Mouse (Mus musculus) hindbrain, embryonic 16.5 days (tissue): Measurements from ENCODE around the gene Nupl1. TPM values are rescaled to one million over a fixed set of nuclear protein-coding genes. Genes with fewer than 3 reads are reported as not detected.

Experiments used
- ATAC-seq: fragments of 200-750 bp; cut with Nextera tagmentation; 2 replicates; pipeline ENCODE4 v1.8.0; 2017; ENCODE audit warnings: moderate TSS enrichment, moderate library complexity
- H3K27ac ChIP-seq: fragments of 300-500 bp; sonication (generic); 2 replicates; pipeline ENCODE4 v1.5.1; 2014; ENCODE audit warnings: low read depth, mild to moderate bottlenecking, control low read depth, low read length, moderate library complexity
- H3K27me3 ChIP-seq: fragments of 300-500 bp; sonication (generic); replicated peaks from 2 replicates; pipeline ENCODE4 v1.6.1; 2014; ENCODE audit warnings: low read length; ENCODE audit not compliant: control insufficient read depth, insufficient read depth
- H3K36me3 ChIP-seq: fragments of 300-500 bp; sonication (generic); 2 replicates; pipeline ENCODE4 v1.6.1; 2014; ENCODE audit warnings: mild to moderate bottlenecking, low read length, moderate library complexity, mixed read lengths; ENCODE audit not compliant: control insufficient read depth, insufficient read depth
- H3K4me1 ChIP-seq: fragments of 300-500 bp; sonication (generic); 2 replicates; pipeline ENCODE4 v1.6.1; 2014; ENCODE audit warnings: low read depth, low read length; ENCODE audit not compliant: control insufficient read depth, insufficient read depth
- H3K4me2 ChIP-seq: fragments of 300-500 bp; sonication (generic); 2 replicates; pipeline ENCODE4 v1.6.1; 2014; ENCODE audit warnings: mild to moderate bottlenecking, low read length, control low read depth, moderate library complexity
- H3K4me3 ChIP-seq: fragments of 300-500 bp; sonication (generic); 2 replicates; pipeline ENCODE4 v1.5.1; 2014; ENCODE audit warnings: mild to moderate bottlenecking, low read length, control low read depth, moderate library complexity
- H3K9ac ChIP-seq: fragments of 300-500 bp; sonication (generic); 2 replicates; pipeline ENCODE4 v1.6.1; 2014; ENCODE audit warnings: low read depth, mild to moderate bottlenecking, control low read depth, low read length, moderate library complexity
- H3K9me3 ChIP-seq: fragments of 300-500 bp; sonication (generic); 2 replicates; pipeline ENCODE4 v1.6.1; 2014; ENCODE audit warnings: mild to moderate bottlenecking, low read length, moderate library complexity; ENCODE audit not compliant: control insufficient read depth
- WGBS: fragments of 180-500 bp; shearing (Covaris S2); extraction: QIAGEN DNeasy Blood & Tissue Kit; methylation state at CpG from one replicate; pipeline ENCODE4 v1.1.7; 2014; 5-methylcytosine and 5-hydroxymethylcytosine counted together
- polyA plus RNA-seq: library from polyadenylated mRNA; unstranded; fragments of >200 nt; fragmentation: Nextera tagmentation; extraction: Ambion mirVana; gene quantifications from 2 replicates; pipeline ENCODE4 v1.2.1, GENCODE M21; 2015

Nupl1 gene
- polyA plus RNA-seq, 1 experiment from 2014 or later, result 0.11 TPM

- H3K4me3 ChIP-seq, result no peak overlapping the region
- no peak overlapping the region for H3K27ac ChIP-seq
- peaks cover 16% of the 10 kb centered on the region for H3K4me1 ChIP-seq
- H3K9me3 ChIP-seq, result no peaks in the 10 kb centered on the region
- H3K4me2 ChIP-seq, result no peak overlapping the region
- no peak for ATAC-seq
- H3K36me3 ChIP-seq, result no peaks in the 10 kb centered on the region
- no peaks in the 10 kb centered on the region for H3K27me3 ChIP-seq
- H3K9ac ChIP-seq, result no peak overlapping the region
- 85% methylated on average over 6 of the region's 6 CpGs for WGBS
Observed at GRCm38 (mm10) chr14:60269333-60269732, 18.1 kb upstream of the Nupl1 start.

DNA sequence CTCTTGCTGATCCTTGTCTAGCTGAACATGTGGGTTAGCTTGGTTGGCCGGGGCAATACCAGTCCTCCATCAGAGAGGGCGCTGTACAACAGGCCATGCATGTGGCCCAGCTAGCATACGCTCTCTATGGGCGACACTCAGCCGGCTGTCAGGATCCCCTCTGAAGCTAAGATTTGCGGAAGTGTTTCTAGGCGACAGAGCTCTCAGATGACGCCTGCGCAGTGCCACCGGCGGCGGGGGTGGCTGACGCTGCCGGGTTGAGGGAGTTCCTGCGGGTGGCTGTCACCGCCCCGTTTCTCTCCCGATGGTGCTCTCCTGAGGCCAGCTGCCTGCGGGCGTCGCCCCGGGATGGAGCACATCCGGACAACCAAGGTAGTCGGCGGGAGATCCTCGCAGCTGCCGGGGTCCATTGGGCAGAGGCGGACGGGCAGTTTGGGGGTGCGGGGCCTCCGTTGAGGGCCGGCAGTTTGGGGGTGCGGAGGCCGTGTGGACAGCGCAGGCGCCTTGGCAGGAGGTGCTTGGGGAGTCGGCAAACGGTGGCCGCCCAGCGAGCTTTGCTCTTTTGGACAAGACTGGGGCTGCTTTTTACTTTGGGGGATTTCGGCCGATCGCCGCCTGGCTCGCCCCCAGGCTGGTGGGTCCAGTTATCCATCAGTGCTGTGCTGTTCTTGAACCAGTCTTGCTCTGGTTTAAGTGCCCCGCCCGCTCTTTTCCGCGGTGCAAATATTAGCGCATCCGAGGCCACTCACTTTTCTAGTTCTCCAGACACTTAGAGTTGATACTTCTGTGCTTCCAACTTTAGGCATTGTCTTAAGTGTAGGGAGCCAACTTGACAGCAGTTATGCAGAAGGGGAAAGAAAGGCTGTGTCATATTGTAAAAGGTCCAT is 14.0 kb upstream of the Nupl1 start, which contains the start of gene Mtmr6:
Gene Mtmr6, plus strand, starts transcription at position 239 of the 887 bp plus-strand sequence.
- no peaks in the 10 kb centered on the region for H3K36me3 ChIP-seq
- under 1% methylated on average over 51 of the region's 51 CpGs for WGBS
- peak within 1 kb of the TSS; percentile 88 for H3K27ac ChIP-seq
- H3K4me1 ChIP-seq, result peaks cover 16% of the 10 kb centered on the region
- peak within 1 kb of the TSS; percentile 90 for H3K9ac ChIP-seq
- peak within 1 kb of the TSS; percentile 77 for H3K4me3 ChIP-seq
- ATAC-seq, result peak; percentile 100
- H3K27me3 ChIP-seq, result no peaks in the 10 kb centered on the region
- no peaks in the 10 kb centered on the region for H3K9me3 ChIP-seq
- H3K4me2 ChIP-seq, result peak within 1 kb of the TSS; percentile 66

DNA sequence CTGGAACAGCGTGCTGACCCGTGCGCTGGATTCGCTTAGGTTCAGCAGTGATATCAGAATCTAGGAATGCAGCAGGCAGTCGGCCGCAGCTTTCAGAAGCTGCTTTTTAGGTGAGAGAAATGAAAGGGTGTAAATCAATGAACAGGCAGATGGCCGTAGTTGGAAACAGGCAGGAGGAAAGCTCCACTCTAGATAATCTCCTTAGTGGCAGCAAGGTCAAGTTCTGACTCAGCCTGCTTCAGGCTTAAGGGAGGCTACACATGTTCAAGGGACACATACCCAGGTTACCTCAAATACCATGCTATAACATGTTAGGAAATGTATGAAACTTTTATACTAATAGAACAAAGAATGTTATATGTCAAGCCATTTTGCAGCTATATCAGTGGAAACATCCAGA is 11.1 kb upstream of the Nupl1 start:
- no peaks in the 10 kb centered on the region for H3K27me3 ChIP-seq
- peaks cover 12% of the 10 kb centered on the region for H3K4me1 ChIP-seq
- H3K4me3 ChIP-seq, result no peak overlapping the region
- H3K9ac ChIP-seq, result no peak overlapping the region
- no peak overlapping the region for H3K27ac ChIP-seq
- 76% methylated on average over 7 of the region's 7 CpGs for WGBS
- H3K9me3 ChIP-seq, result no peaks in the 10 kb centered on the region
- no peak for ATAC-seq
- no peaks in the 10 kb centered on the region for H3K36me3 ChIP-seq
- no peak overlapping the region for H3K4me2 ChIP-seq

DNA sequence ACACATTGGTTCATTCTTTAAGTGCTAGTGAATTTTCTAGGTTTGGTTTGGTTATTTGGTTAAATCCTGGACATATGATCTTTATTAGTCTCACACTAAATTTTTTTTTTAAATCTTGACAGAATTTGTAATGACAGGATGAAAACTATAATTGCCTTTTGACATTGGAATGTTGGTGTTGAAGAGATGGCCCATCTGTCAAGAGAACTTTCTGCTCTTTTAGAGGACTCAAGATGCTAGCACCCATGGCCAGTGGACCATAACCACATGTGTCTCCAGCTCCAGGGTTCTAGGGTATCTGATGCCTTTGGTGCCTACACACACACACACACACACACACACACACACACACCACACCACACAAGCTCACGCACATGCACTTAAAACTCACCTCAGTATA is 6.6 kb upstream of the Nupl1 start:
- Histone ChIP-seq H3K4me2 (no peak overlapping the region), H3K9ac (no peak overlapping the region), H3K9me3 (no peaks in the 10 kb centered on the region), H3K27me3 (no peaks in the 10 kb centered on the region), H3K27ac (no peak overlapping the region), H3K4me3 (no peak overlapping the region), H3K4me1 (no peaks in the 10 kb centered on the region), H3K36me3 (no peaks in the 10 kb centered on the region)
- no peak for ATAC-seq
- WGBS, result 100% methylated on average over 1 of the region's 1 CpGs

- Histone ChIP-seq H3K36me3 (no peaks in the 10 kb centered on the region), H3K4me1 (peaks cover 6% of the 10 kb centered on the region), H3K27me3 (no peaks in the 10 kb centered on the region), H3K4me2 (no peak overlapping the region), H3K4me3 (no peak overlapping the region), H3K9me3 (no peaks in the 10 kb centered on the region), H3K27ac (no peak overlapping the region), H3K9ac (no peak overlapping the region)
- no peak for ATAC-seq
- 84% methylated on average over 4 of the region's 4 CpGs for WGBS
Observed at GRCm38 (mm10) chr14:60257101-60257500, 5.9 kb upstream of the Nupl1 start.

GRCm38 (mm10) chr14:60256356-60256755 is 5.1 kb upstream of the Nupl1 start:
- H3K4me1 ChIP-seq, result peaks cover 6% of the 10 kb centered on the region
- H3K36me3 ChIP-seq, result no peaks in the 10 kb centered on the region
- no peak overlapping the region for H3K9ac ChIP-seq
- no peaks in the 10 kb centered on the region for H3K27me3 ChIP-seq
- WGBS, result 37% methylated on average over 3 of the region's 3 CpGs
- no peaks in the 10 kb centered on the region for H3K9me3 ChIP-seq
- no peak overlapping the region for H3K4me3 ChIP-seq
- ATAC-seq, result no peak
- no peak overlapping the region for H3K4me2 ChIP-seq
- H3K27ac ChIP-seq, result no peak overlapping the region

DNA sequence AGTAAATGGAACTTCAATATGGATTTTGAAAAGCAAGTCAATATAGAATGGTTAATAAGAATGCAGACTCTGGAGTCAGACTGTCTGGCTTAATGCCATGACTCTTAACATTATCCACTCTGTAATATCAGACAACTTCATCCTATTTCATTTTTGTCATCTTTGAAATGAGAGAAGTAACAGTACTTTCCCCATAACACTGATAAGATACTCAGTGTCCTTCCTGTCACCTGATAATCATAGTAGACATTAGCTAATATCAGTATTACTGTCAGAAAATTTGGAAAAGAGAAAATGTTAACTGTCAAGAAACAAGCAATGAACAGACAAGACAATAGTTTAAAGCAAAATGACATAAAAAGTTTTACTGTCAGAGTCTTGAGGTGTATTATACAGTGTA is 3.5 kb upstream of the Nupl1 start:
- Histone ChIP-seq H3K4me2 (no peak overlapping the region), H3K27me3 (no peaks in the 10 kb centered on the region), H3K4me1 (peaks cover 11% of the 10 kb centered on the region), H3K4me3 (no peak overlapping the region), H3K36me3 (no peaks in the 10 kb centered on the region), H3K27ac (no peak overlapping the region), H3K9me3 (no peaks in the 10 kb centered on the region), H3K9ac (no peak overlapping the region)
- no peak for ATAC-seq

- Histone ChIP-seq H3K36me3 (no peaks in the 10 kb centered on the region), H3K4me2 (no peak overlapping the region), H3K9ac (no peak overlapping the region), H3K4me3 (no peak overlapping the region), H3K4me1 (peaks cover 20% of the 10 kb centered on the region), H3K27me3 (no peaks in the 10 kb centered on the region), H3K9me3 (no peaks in the 10 kb centered on the region), H3K27ac (no peak overlapping the region)
- WGBS, result 91% methylated on average over 3 of the region's 3 CpGs
- ATAC-seq, result no peak
Observed at GRCm38 (mm10) chr14:60253466-60253865, 2.2 kb upstream of the Nupl1 start.

DNA sequence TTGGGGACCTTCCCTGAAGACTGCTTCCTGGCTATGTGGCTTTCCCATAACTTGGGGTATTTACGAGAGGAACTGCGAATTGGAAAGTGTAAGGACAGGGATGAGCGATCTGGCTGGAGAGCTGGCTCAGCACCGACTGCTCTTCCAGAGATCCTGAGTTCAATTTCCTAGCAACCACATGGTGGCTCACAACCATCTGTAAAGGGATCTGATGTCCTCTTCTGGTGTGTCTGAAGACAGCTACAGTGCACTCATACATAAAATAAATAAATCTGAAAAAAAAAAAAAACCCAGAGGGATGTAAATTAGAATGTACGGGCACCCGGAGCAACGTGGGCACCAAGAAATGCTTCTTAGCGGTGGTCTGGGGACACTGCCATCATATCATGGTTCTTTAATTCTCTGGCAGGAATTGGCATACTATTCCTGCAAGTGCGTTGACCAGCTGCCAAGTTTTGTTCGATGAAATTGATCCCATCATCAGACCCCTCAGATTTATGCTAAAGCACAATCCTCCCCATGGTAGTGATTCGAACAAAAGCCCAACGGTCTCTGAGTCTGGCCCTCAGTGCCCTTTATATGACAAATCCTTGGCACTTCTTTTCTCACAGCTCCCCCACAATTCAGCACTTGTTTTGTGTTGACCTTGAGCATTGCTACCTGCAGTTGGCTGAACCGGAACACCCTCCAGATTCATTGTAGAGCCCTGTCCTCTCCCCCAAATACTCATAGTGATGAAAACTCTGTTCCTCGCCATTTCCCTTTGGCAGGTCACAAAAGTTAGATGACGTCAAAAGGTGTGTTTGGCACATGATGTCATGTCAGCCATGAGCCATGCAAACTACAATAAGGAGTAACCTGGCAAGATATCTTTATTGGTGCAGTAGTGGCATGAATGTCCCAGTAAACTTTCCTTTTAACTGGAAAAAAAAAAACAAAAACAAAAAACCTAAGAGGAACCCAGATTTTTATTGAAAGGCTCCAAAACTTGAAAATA is 1.1 kb upstream of the Nupl1 start:
- no peaks in the 10 kb centered on the region for H3K27me3 ChIP-seq
- H3K4me2 ChIP-seq, result peak overlapping the region; percentile 91
- H3K27ac ChIP-seq, result peak overlapping the region; percentile 91
- peaks cover 20% of the 10 kb centered on the region for H3K4me1 ChIP-seq
- H3K9me3 ChIP-seq, result no peaks in the 10 kb centered on the region
- H3K9ac ChIP-seq, result peak overlapping the region; percentile 80
- H3K36me3 ChIP-seq, result no peaks in the 10 kb centered on the region
- WGBS, result 17% methylated on average over 15 of the region's 15 CpGs
- H3K4me3 ChIP-seq, result peak overlapping the region; percentile 97
- ATAC-seq, result peak; percentile 43
